Mouse (Mus musculus): ENCODE data around the gene Ovca2.

- TF ChIP-seq CTCF (IDR thresholded peaks at IDR 0.05; ENCODE audit: borderline replicate concordance, insufficient read depth, low read length): no peak
- TF ChIP-seq POLR2A (IDR thresholded peaks at IDR 0.05; ENCODE audit: low read depth, low read length): no peak
Observed at GRCm38 (mm10) chr11:75139122-75139963, 39.3 kb downstream of the Ovca2 start.

All from embryonic fibroblast, embryonic 13.5 days (primary cell).